Mouse (Mus musculus) neural tube, embryonic 14.5 days (tissue): Measurements from ENCODE around the gene Phex. TPM values are rescaled to one million over a fixed set of nuclear protein-coding genes. Genes with fewer than 3 reads are reported as not detected.

Experiments
- ATAC-seq: fragments of 200-750 bp; cut with Nextera tagmentation; 2 replicates; pipeline ENCODE4 v1.8.0; 2017; ENCODE audit warnings: low read depth, mild to moderate bottlenecking, moderate TSS enrichment, moderate library complexity
- H3K27ac ChIP-seq: fragments of 300-500 bp; sonication (generic); 2 replicates; pipeline ENCODE4 v1.5.1; 2014; ENCODE audit warnings: low read depth, mild to moderate bottlenecking, control low read depth, low read length, moderate library complexity, mixed read lengths
- H3K27me3 ChIP-seq: fragments of 300-500 bp; sonication (generic); 2 replicates; pipeline ENCODE4 v1.6.1; 2014; ENCODE audit warnings: low read length; ENCODE audit not compliant: control insufficient read depth, insufficient read depth
- H3K36me3 ChIP-seq: fragments of 300-500 bp; sonication (generic); 2 replicates; pipeline ENCODE4 v1.6.1; 2014; ENCODE audit warnings: low read length, mixed read lengths; ENCODE audit not compliant: control insufficient read depth, insufficient read depth
- H3K4me1 ChIP-seq: fragments of 300-500 bp; sonication (generic); 2 replicates; pipeline ENCODE4 v1.6.1; 2014; ENCODE audit warnings: low read length; ENCODE audit not compliant: control insufficient read depth, insufficient read depth
- H3K4me2 ChIP-seq: fragments of 300-500 bp; sonication (generic); 2 replicates; pipeline ENCODE4 v1.6.1; 2014; ENCODE audit warnings: mild to moderate bottlenecking, low read depth, low read length, control low read depth
- H3K4me3 ChIP-seq: fragments of 300-500 bp; sonication (generic); 2 replicates; pipeline ENCODE4 v1.5.1; 2014; ENCODE audit warnings: low read depth, low read length, control low read depth, mixed read lengths
- H3K9ac ChIP-seq: fragments of 300-500 bp; sonication (generic); replicated peaks from 2 replicates; pipeline ENCODE4 v1.6.1; 2014; ENCODE audit warnings: low read depth, mild to moderate bottlenecking, control low read depth, low read length, mixed read lengths
- H3K9me3 ChIP-seq: fragments of 300-500 bp; sonication (generic); 2 replicates; pipeline ENCODE4 v1.6.1; 2016; ENCODE audit warnings: low read length; ENCODE audit not compliant: control insufficient read depth
- WGBS: fragments of 180-500 bp; shearing (Covaris S2); extraction: QIAGEN DNeasy Blood & Tissue Kit; methylation state at CpG from one replicate; pipeline ENCODE4 v1.1.7; 2014; 5-methylcytosine and 5-hydroxymethylcytosine counted together
- polyA plus RNA-seq: library from polyadenylated mRNA; unstranded; fragments of >200 nt; fragmentation: Nextera tagmentation; extraction: Ambion mirVana; gene quantifications from 2 replicates; pipeline ENCODE4 v1.2.1, GENCODE M21; 2014

The Phex gene
- polyA plus RNA-seq, 1 experiment from 2014 or later: 0.35 TPM

GRCm38 (mm10) chrX:157328396-157328795 is 86.7 kb downstream of the Phex start:
- Histone ChIP-seq H3K4me3 (no peak overlapping the region), H3K36me3 (no peaks in the 10 kb centered on the region), H3K4me1 (no peaks in the 10 kb centered on the region), H3K9ac (no peak overlapping the region), H3K27ac (no peak overlapping the region), H3K9me3 (no peaks in the 10 kb centered on the region), H3K27me3 (no peaks in the 10 kb centered on the region), H3K4me2 (no peak overlapping the region)
- no peak for ATAC-seq
- 71% methylated on average over 1 of the region's 1 CpGs for WGBS

GRCm38 (mm10) chrX:157327756-157328155 is 87.4 kb downstream of the Phex start:
- Histone ChIP-seq H3K9me3 (no peaks in the 10 kb centered on the region), H3K4me3 (no peak overlapping the region), H3K27me3 (no peaks in the 10 kb centered on the region), H3K36me3 (no peaks in the 10 kb centered on the region), H3K4me1 (no peaks in the 10 kb centered on the region), H3K27ac (no peak overlapping the region), H3K9ac (no peak overlapping the region), H3K4me2 (no peak overlapping the region)
- WGBS: 81% methylated on average over 3 of the region's 3 CpGs
- no peak for ATAC-seq

- no peak overlapping the region for H3K27ac ChIP-seq
- H3K9ac ChIP-seq: no peak overlapping the region
- H3K27me3 ChIP-seq: no peaks in the 10 kb centered on the region
- no peaks in the 10 kb centered on the region for H3K9me3 ChIP-seq
- no peaks in the 10 kb centered on the region for H3K4me1 ChIP-seq
- no peak overlapping the region for H3K4me2 ChIP-seq
- WGBS: 88% methylated on average over 3 of the region's 3 CpGs
- H3K4me3 ChIP-seq: no peak overlapping the region
- no peaks in the 10 kb centered on the region for H3K36me3 ChIP-seq
- no peak for ATAC-seq
These were observed 90.7 kb downstream of the Phex start for GRCm38 (mm10) chrX:157324396-157324795.

- ATAC-seq: no peak
- Histone ChIP-seq H3K4me2 (no peak overlapping the region), H3K27ac (no peak overlapping the region), H3K4me3 (no peak overlapping the region), H3K36me3 (no peaks in the 10 kb centered on the region), H3K9ac (no peak overlapping the region), H3K4me1 (no peaks in the 10 kb centered on the region), H3K9me3 (no peaks in the 10 kb centered on the region), H3K27me3 (no peaks in the 10 kb centered on the region)
- 41% methylated on average over 3 of the region's 3 CpGs for WGBS
These were observed 104.8 kb downstream of the Phex start for GRCm38 (mm10) chrX:157310331-157310730.

GRCm38 (mm10) chrX:157308171-157308570 is 106.9 kb downstream of the Phex start:
- H3K27me3 ChIP-seq: no peaks in the 10 kb centered on the region
- H3K4me2 ChIP-seq: no peak overlapping the region
- no peak overlapping the region for H3K9ac ChIP-seq
- H3K9me3 ChIP-seq: no peaks in the 10 kb centered on the region
- no peak overlapping the region for H3K4me3 ChIP-seq
- H3K4me1 ChIP-seq: no peaks in the 10 kb centered on the region
- H3K36me3 ChIP-seq: no peaks in the 10 kb centered on the region
- H3K27ac ChIP-seq: no peak overlapping the region
- no peak for ATAC-seq
- 83% methylated on average over 1 of the region's 1 CpGs for WGBS

GRCm38 (mm10) chrX:157307411-157307810 is 107.7 kb downstream of the Phex start:
- ATAC-seq: peak; percentile 66
- Histone ChIP-seq H3K36me3 (no peaks in the 10 kb centered on the region), H3K27me3 (no peaks in the 10 kb centered on the region), H3K4me2 (no peak overlapping the region), H3K27ac (no peak overlapping the region), H3K4me1 (no peaks in the 10 kb centered on the region), H3K9me3 (no peaks in the 10 kb centered on the region), H3K4me3 (no peak overlapping the region), H3K9ac (no peak overlapping the region)
- WGBS: 10% methylated on average over 3 of the region's 3 CpGs

GRCm38 (mm10) chrX:157306796-157307405 is 108.2 kb downstream of the Phex start:
- H3K4me3 ChIP-seq: no peak overlapping the region
- H3K4me2 ChIP-seq: no peak overlapping the region
- H3K9ac ChIP-seq: 0 out of 2 replicates have a peak overlapping the region, but pooled peaks have one; percentile 11
- no peaks in the 10 kb centered on the region for H3K36me3 ChIP-seq
- H3K27ac ChIP-seq: no peak overlapping the region
- H3K27me3 ChIP-seq: no peaks in the 10 kb centered on the region
- WGBS: 25% methylated on average over 4 of the region's 4 CpGs
- no peaks in the 10 kb centered on the region for H3K9me3 ChIP-seq
- ATAC-seq: peak; percentile 78
- no peaks in the 10 kb centered on the region for H3K4me1 ChIP-seq

GRCm38 (mm10) chrX:157305852-157306232 is 109.3 kb downstream of the Phex start:
- H3K4me1 ChIP-seq: no peaks in the 10 kb centered on the region
- ATAC-seq: 0 out of 2 replicates have a peak, but pooled peaks have one; percentile 15
- no peak overlapping the region for H3K4me2 ChIP-seq
- no peak overlapping the region for H3K4me3 ChIP-seq
- H3K36me3 ChIP-seq: no peaks in the 10 kb centered on the region
- 85% methylated on average over 5 of the region's 5 CpGs for WGBS
- no peaks in the 10 kb centered on the region for H3K27me3 ChIP-seq
- H3K9ac ChIP-seq: no peak overlapping the region
- H3K27ac ChIP-seq: no peak overlapping the region
- H3K9me3 ChIP-seq: no peaks in the 10 kb centered on the region

- 31% methylated on average over 6 of the region's 6 CpGs for WGBS
- no peak for ATAC-seq
- H3K4me3 ChIP-seq: no peak overlapping the region
- H3K36me3 ChIP-seq: no peaks in the 10 kb centered on the region
- H3K27me3 ChIP-seq: no peaks in the 10 kb centered on the region
- H3K4me2 ChIP-seq: no peak overlapping the region
- H3K4me1 ChIP-seq: no peaks in the 10 kb centered on the region
- H3K9me3 ChIP-seq: no peaks in the 10 kb centered on the region
- no peak overlapping the region for H3K27ac ChIP-seq
- H3K9ac ChIP-seq: no peak overlapping the region
These were observed 109.8 kb downstream of the Phex start for GRCm38 (mm10) chrX:157305193-157305851.
